Mouse (Mus musculus) cerebellum, postnatal 25 days (tissue): ENCODE data around the gene Pitpna.
"Not testable (repeated sequence)": the region's sequence is repeated elsewhere in the genome, so short reads cannot be mapped to it uniquely, and the experiment has no call there.

Experiments
- DNase-seq, 2 experiments: peaks; one replicate each; pipeline ENCODE4 v3.0.0; 2021; ENCODE audit warnings: mixed read lengths in 2 of 2

Gene Pitpna

GRCm38 (mm10) chr11:75587493-75588284 lies at the start of gene Pitpna:
Gene Pitpna (plus strand): TSS chr11:75588097.
- peak; percentile 97 to 99 for DNase-seq

GRCm38 (mm10) chr11:75538184-75538969 lies 49.5 kb upstream of the Pitpna start:
- DNase-seq, result peak; percentile 55 to 56

- DNase-seq, result peak; percentile 40 to 54
Observed at GRCm38 (mm10) chr11:75538970-75539299, 49.0 kb upstream of the Pitpna start.

GRCm38 (mm10) chr11:75540209-75540608 lies 47.7 kb upstream of the Pitpna start:
- DNase-seq, result peak in 1 of 2 experiments; percentile 46

GRCm38 (mm10) chr11:75540710-75541581 lies 47.0 kb upstream of the Pitpna start:
- DNase-seq, result peak; percentile 61 to 68

GRCm38 (mm10) chr11:75544713-75545112 lies 43.2 kb upstream of the Pitpna start:
- DNase-seq, result peak; percentile 60 to 74

GRCm38 (mm10) chr11:75546057-75546456 lies 41.8 kb upstream of the Pitpna start:
- DNase-seq, result no peak

GRCm38 (mm10) chr11:75549658-75550111 lies 38.2 kb upstream of the Pitpna start:
- peak; percentile 57 to 63 for DNase-seq

- peak in 1 of 2 experiments; percentile 41 for DNase-seq
Observed at GRCm38 (mm10) chr11:75550200-75550946, 37.5 kb upstream of the Pitpna start.

GRCm38 (mm10) chr11:75551321-75551720 lies 36.6 kb upstream of the Pitpna start:
- DNase-seq, result peak; percentile 47 to 49

- peak; percentile 87 to 89 for DNase-seq
Observed at GRCm38 (mm10) chr11:75551961-75552441, 35.9 kb upstream of the Pitpna start.

GRCm38 (mm10) chr11:75552906-75553482 lies 34.9 kb upstream of the Pitpna start:
- DNase-seq, result peak in 1 of 2 experiments; percentile 34

GRCm38 (mm10) chr11:75556006-75556405 lies 31.9 kb upstream of the Pitpna start:
- not testable (repeated sequence) for DNase-seq

- no peak for DNase-seq
Observed at GRCm38 (mm10) chr11:75557142-75557541, 30.8 kb upstream of the Pitpna start.

- peak in 1 of 2 experiments; percentile 50 for DNase-seq
Observed at GRCm38 (mm10) chr11:75558101-75558500, 29.8 kb upstream of the Pitpna start.

GRCm38 (mm10) chr11:75559870-75560504 lies 27.9 kb upstream of the Pitpna start:
- no peak for DNase-seq

- peak in 1 of 2 experiments; percentile 13 for DNase-seq
Observed at GRCm38 (mm10) chr11:75560530-75561409, 27.1 kb upstream of the Pitpna start.

- no peak for DNase-seq
Observed at GRCm38 (mm10) chr11:75561410-75561791, 26.5 kb upstream of the Pitpna start.

GRCm38 (mm10) chr11:75562840-75563239 lies 25.1 kb upstream of the Pitpna start:
- peak; percentile 84 to 88 for DNase-seq
